Mouse (Mus musculus) embryonic facial prominence, embryonic 14.5 days (tissue): Measurements from ENCODE around the gene Il2ra. TPM values are rescaled to one million over a fixed set of nuclear protein-coding genes. Genes with fewer than 3 reads are reported as not detected.

Experiments
- polyA plus RNA-seq: library from polyadenylated mRNA; unstranded; fragments of >200 nt; fragmentation: Nextera tagmentation; extraction: Ambion mirVana; gene quantifications from 2 replicates; pipeline ENCODE4 v1.2.1, GENCODE M21; 2014

The Il2ra gene
- polyA plus RNA-seq, 1 experiment from 2014 or later, result not detected

Other genes starting within 250 kb of the Il2ra start
- 9.2 and 9.8 TPM in 2 replicates for gene Pfkfb3, start 88.7 kb upstream of the Il2ra start, polyA plus RNA-seq
- gene Rbm17, start 38.7 kb upstream of the Il2ra start, polyA plus RNA-seq, result 128 and 136 TPM in 2 replicates
- not detected in 2 replicates for gene Gm17490, start 16.5 kb upstream of the Il2ra start, polyA plus RNA-seq
- 3.2 and 3.5 TPM in 2 replicates for gene Il15ra, start 62.5 kb downstream of the Il2ra start, polyA plus RNA-seq
- 136 and 147 TPM in 2 replicates for gene Fbh1, start 134.8 kb downstream of the Il2ra start, polyA plus RNA-seq
- 22.0 and 24.5 TPM in 2 replicates for gene Ankrd16, start 135.1 kb downstream of the Il2ra start, polyA plus RNA-seq